Mouse (Mus musculus) activated CD4-positive, CD25-positive, alpha-beta regulatory T cell, adult 4 months (primary cell): ENCODE measurements around the gene Synm. TPM values are rescaled to one million over a fixed set of nuclear protein-coding genes. Genes with fewer than 3 reads are reported as not detected.
A peak's percentile ranks its signal among the peaks of the same experiment; 100 is the strongest.

ENCODE experiments used
- ATAC-seq: one replicate; pipeline ENCODE4 v1.8.0; 2017
- polyA plus RNA-seq, 2 experiments: library from polyadenylated mRNA; unstranded; fragments of 100-300 nt; shearing (Covaris generic); gene quantifications; one replicate each; pipeline ENCODE4 v1.2.1; 2017

Synm gene
- polyA plus RNA-seq, 2 experiments from 2014 or later: not detected

DNA sequence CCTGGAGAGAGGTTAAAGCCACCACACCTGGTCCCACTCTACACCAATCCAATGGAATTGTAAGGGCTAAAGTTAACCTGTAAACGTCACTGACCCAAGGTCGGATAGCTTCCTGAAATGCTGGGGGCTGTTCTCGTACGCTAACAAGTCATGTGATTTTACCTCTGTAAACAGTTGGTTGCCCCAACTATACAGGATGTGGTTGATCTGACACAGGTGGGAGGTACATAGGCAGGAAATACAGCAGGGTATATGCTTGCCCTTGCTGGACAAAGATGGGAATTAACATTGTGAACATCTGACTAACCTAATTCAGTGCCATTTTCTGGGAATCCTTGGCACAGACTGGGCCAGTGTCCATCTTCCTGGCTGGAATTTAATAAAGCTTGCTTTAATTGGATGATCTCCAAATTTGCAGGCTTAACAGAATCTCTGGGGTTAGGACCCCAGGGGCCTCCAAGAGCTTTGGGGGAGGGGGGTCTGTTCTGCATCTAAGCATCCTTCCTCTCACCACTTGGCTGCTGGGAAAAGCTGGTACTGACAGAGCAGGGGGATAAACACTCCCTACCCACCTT is 11.7 kb downstream of the Synm start:
- peak; percentile 59 for ATAC-seq

DNA sequence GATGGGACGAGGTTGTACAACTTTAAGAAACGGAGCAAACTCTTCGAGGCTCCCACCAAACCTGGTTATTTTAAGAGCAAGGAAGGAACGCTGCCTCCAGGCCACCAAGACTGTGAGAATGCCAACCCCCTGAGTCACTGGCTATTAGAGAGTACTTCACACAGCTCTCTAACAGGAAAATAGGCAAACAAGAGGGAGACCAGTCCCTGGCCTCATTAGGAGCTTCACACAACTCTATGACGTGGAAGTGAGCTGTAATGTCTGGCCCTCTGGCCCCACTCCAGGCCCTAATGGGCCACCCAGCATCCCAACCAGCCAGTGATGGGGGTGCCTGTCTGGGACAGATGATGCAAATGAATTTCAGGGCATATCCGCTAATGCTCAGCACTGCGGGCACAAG is 17.8 kb downstream of the Synm start:
- ATAC-seq: no peak

DNA sequence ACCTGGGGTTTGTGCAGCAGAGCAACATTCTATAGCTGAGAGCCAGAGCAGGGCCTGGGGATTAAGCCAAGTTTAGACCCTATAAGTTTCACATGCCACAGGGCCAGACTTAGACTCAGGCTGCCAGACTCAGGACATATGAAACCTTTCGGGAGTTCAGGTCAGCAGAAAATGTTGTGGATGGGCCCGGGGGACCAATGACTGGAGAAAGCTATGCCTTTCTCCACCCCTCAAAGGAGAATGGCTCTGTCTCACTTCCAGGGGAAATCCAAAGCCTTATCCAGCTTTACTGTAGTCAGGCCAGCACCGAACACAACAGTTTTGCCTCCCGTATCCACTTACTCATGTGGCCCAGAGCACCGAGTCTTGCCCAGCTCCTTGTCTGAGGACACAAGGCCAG is 18.7 kb downstream of the Synm start:
- no peak for ATAC-seq

DNA sequence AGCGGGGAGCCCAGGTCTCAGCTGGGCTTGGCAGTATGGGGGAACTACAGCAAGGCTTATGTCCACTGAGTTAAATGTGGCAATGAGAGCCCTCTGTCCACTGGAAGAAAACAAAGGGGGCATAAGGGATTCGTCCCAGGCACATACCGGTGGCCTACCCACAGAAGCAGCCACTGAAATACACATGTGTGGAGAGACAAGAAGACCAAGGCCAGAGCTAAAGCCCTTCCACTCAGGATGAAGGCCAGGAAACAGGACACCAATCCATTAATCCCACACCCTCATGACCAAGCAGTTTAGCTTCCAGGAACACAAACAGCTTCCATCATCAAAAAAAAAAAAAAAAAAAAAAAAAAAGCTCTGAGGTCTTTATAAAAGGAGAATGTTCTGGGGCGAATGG is 19.2 kb downstream of the Synm start:
- ATAC-seq: no peak

DNA sequence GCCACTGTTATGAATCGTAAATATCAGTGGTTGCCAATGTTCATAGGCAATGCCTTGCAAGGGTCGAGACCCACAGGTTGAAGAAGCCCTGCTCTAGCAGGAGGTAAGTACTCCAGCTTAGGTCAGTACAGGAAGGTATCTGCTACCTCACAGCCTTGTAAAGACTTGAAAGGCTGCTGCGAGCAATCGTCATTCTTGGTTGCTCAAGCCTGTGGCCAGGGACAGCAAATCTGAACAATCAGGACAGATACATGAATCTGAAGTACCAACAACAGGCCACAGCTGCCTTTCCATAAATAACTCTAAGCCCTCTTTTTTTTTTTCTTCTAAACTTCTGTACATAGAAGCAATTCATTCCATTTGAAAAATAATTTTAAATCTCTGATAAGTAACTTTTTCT is 27.3 kb downstream of the Synm start:
- no peak for ATAC-seq

DNA sequence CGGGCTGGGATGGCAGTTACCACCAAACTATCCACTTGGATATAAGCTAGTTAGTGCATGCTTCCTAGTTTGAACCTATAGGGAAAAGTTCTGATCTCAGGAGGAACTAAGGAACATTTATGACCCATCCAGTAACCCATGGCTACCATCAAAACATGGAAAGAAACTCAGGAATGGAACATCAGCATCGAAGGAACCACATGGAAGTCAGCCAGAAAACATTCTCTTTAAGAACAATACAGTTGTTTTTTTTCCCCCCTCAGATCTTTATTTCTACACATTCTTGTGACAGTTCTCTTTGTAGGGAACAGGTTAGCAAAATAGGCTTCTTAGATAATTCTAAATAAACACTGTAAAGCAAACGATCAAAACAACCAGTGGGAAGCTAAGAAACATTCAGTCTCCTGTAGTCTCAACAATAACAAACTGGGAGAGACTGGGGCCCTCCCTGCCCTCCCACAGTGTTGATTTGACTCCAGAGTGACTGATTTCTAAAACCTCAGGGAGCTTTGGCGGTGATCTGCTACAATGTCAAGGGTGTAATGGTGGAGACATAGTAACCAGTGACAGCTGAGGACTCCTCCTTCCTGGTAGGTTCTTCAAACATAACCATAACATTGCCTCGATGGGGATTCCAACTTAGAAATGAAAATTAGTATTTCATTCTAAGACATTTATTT is 29.0 kb downstream of the Synm start:
- ATAC-seq: no peak

DNA sequence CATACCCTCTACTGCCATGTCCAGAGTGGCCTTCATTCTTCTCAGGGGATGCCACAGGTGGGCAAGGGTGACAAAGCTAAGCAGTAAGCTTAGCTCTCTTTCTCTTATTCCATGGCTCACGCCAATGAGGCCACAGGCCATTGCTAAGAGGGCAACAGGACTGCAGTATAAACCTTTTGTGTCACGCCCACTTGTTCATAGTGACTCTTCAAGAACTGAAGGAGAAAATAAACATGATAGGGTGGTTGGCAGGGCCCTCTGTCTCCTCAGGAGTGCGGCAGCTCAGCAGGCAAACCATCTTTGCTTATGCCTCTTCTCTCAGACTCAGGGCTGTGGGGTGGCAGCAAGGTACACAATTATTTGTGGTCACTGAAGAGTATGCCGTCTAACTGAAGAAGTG is 30.7 kb downstream of the Synm start:
- ATAC-seq: no peak

DNA sequence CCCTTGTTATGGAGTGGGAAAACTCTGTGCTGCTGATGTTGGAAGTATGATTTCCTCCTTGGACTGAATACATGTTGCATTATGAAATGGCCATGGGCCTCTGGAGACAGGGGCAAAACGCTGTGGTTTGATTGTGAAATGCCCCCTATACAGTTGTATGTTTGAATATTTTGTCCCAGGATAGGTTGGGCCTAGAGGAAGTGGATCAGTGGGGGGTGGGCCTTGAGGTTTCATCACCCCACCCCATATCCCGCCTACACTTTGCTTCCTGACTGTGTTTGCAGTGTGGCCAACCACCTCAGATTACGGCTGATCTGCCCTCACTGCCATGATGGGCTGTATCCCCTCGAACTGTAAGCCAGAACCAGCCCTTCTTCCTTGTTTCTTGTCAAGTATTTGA is 31.3 kb downstream of the Synm start:
- ATAC-seq: no peak

DNA sequence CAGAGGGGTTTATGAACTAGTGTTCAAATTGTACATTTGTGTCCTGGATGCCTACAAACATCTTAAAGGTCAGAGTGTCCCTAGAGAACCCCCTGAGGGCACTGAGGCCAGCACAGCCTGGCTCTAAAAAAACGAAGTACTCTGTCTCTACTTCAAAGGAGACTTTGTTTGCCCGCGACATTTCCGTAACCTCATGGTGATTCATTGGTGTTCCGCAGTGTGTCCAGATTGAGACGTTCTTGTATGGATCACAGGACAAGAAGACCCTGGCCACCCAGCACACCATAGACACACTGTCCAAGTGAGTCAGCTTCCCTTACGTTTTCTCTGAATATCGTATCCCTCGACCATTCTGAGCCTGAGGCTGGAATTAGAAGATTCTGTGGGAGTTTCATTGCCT is 34.5 kb downstream of the Synm start:
- ATAC-seq: no peak

DNA sequence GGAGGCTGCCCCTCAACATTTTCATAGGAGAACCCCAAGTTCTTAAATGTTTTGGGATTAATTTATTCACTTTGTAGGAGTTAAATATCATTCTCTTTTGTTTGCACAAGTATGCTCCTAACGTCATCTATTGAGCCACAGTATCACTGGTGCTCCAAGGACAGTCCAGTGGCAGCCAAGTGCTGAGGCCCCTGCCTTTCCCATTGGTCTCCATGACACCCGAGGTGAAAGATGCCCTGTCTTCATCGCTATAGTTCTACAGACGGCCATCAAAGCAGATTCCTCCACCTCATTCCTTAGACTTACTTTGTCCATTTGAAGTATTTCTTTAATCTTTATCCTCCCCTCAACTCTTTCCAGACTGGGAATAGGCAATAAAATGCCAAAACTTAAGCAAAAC is 35.0 kb downstream of the Synm start:
- no peak for ATAC-seq

DNA sequence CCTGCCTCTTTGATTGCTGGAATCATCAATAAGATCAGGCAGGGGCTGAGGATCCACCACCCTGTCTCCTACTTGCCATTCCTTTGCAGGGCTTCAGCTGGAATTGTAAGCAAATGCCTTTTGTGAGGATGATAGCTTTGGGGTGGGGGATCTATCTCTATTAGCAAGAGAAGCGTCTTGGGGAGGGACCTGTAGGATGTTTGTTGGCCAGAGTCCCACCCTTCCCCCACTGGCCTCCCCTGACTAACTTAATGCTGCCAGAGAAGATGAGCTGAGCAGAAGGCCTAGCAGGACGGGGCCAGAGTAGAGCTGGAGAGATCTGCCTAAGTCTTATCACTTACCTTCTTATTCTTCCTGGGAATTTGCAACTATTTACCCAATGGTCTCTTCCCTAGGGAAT is 37.4 kb downstream of the Synm start:
- ATAC-seq: no peak

DNA sequence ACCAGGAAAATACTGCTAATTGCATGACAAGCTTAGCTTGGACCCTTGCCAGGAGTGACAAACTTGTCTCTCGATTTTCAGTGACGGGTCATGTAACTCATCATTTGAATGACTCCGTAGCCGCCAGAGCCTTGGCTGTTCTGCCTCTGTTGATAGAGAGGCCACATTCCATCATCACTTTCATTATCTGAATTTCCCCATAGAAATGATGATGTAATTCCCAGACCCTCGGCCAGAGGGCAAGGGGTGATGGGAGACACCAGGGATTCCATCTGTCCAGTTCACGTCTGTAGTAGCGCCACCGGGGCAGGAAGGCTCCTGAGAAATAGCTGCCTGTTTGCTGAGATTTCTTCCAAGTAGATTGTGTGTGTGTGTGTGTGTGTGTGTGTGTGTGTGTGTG is 40.7 kb downstream of the Synm start:
- ATAC-seq: no peak

DNA sequence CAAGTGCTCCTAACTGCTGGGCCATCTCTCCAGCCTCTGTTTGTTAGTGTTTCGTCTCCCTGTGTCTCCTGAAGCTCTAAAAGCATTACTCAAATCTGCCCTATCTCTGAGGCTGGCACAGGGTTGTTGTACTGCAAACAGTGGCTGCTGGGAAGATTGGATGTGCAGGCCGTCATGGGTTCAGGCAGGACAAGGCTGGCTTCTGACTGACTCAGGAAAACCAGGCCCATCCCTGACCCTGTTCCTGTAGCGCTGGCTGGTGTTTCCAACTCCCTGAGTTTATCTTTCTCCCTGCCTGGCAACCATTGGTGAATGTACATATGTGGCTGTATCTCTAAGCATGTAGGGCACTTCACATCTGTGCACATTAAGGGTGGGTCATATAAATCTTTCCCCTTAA is 42.0 kb downstream of the Synm start:
- no peak for ATAC-seq

DNA sequence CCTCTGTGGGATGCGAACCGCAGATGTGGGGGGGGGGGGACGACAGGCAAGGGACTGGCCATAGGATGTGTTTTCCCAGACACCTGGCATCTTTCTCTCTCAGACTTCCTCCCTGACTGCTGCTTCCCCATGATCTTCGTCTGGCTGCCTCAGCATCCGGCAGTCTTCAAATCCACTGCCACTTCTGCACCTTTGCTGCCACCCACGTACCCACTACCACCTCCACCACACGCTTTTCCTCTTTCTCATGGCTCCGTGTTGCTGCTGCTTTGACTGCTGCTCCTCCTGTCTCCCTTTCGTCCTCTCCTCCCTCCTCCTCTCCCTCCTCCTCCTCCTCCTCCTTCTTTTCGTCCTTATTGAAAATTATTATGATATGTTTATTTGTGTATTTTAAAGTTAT is 42.6 kb downstream of the Synm start:
- no peak for ATAC-seq

DNA sequence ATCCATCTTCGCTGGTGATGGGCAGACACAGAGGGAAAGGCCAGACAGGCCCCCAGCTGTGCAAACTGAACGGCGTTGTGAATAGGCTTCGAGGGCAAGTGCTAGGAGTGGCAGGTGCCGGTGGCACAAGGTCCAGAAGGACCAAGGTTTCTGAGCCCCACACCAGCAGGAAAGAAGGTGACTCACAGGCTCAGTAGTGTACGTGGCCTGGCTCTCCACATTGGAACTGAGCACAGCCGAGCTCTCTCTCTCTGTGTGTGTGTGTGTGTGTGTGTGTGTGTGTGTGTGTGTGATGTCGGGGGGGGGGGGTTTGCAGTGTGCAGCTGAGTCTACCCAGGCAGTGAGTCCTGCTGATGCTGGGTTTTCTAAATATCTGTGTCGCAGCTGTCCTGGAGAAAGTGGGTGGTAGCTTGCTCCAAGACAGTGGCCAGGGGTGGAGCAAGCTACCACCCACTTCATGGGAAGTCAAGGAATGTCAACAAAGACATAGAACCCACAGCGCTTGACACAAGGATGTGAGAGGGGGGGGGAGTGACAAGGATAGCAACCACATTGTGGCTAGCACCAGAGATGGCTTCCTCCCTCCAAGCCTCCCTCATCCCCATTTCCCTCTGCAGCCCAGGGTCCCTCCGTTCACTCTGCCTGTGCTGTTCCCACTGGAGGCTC is 43.2 kb downstream of the Synm start:
- ATAC-seq: no peak

DNA sequence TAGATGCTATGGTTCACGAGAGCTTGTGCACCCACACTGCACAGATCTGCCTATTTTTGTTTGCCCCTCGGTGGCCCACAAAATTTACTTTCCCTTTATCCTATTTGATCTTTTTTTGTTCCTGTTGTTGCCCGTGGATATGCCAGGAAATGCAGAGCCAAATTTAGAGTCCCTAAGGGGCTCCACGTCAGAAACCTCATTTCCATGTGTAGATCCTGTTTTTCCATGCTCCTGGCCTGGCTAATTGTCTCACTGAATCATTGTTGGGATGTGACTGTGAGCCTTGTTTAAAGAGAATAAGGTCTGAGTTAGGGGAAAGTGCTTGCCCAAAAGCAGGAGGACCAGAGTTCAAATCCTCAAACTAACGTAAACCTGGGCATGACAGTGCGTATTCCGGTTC is 44.4 kb downstream of the Synm start:
- no peak for ATAC-seq

DNA sequence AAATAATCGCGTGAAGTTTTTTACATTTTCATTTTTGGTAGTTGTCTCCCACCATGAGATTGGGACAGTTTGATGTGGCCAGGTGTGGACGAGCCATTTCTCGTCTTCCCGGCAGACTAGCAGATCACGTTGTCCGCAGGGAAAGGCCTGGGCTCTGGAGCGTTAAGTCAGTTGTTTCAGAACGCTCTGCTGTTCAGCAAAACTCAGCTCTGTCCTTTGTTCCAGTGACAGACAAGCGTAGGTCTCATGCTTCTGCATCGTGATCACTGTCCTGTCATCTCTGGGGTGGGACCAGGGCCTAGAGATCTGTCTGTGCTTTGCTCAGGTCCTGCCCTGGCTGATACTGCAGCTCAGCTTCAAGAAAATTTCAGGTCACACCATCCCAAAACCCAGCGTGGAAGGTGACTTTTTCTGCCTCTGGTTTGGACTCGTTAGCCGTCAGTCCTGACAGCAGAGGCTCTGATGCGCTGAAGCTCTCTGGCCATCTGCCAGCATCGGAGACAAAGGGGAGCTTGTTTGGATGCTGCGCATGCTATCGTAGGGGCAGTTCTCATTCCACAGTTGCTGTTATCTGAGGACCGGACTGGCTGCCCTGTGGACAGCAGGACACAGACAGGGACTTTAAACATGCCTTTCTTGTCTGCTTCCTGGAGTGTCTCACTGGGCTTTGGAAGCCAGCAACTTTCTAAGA is 45.6 kb downstream of the Synm start:
- no peak for ATAC-seq

DNA sequence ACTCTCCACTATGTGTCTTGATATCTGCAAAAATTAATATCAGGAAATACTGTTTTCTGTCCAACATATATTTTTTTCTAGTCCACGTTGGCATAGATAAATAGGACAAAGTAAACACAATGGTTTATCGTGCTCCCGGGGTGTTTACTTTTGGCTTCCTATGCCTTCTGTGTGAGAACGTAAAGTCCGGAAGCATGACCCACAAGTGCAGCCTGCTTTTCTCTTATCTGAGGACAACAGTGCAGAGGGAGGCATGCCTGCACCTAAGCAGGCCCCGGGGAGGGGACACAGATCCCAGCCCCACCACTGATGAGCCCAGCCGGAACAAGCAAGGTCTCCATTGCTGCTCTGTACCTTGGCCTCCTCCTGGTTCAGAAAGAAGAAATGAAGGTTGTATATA is 49.3 kb downstream of the Synm start:
- no peak for ATAC-seq

DNA sequence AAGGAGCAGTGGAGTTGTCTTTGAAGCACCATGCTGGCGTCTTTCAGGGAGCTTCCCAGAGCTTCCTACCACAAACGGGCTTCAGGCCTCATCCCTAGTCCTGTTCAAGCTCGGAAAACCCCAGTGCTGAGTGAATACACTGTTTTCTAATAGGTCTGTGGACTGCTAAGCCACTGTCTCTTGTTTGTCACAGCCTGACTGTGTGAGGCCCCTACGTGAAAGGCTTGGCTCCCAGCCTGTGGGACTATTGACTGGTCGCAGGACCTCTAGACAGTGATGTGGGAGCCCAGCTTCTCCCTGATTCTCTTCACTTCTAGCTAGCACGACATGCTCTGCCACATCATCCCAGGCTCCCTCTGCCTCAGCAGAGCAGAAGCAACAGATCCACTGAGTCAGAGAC is 51.4 kb downstream of the Synm start:
- ATAC-seq: no peak

DNA sequence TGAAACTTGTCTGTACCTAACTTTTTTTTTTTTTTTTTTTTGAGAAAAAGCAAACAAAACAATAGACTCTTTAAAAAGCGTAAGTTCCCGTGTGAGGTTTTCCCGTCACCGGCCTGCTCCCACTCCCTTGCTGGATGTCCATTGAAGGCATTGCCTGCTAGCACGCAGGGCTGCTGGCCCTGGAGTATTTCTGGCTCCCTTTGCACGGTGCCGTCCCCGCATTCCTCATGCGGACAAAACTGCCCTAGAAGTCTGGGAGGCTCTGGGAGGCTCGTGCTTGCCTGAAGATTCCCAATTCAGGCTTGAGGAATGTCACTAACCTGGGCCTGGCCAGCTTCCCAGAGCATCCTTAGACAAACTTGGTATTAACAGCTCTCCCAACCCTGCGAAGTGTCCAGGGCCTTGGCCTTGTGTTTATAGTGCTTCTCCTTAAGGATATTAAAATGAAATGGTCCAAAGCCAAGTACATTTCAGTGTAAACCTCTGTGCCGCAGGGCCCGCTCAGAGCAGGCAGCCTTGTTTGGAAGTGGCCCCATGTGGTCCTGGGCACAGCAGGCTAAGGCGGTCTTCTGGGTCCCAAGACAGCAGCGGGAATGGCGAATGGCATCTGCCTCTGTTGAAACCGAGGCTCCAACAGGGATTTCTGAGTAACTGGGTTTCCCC is 58.2 kb downstream of the Synm start:
- no peak for ATAC-seq

DNA sequence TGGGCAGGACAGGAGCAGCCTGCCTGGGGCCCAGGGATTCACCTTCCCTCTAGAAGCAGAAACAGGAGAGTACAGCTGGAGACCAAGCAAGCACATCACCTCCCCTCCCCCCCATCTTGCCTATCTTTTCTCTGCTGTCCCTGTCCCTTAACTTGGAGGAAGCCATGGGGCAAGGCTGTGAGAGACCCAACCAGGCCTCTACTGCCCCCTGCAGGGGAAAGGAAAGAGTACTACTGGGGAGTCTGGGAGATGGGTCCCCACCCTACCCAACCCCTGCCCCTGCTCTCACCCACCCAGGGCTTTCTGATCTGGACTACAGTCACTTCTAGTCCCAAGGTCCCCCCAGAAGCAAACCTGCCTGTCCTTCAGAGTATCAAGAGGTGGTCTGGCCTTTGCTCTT is 58.7 kb downstream of the Synm start:
- no peak for ATAC-seq

DNA sequence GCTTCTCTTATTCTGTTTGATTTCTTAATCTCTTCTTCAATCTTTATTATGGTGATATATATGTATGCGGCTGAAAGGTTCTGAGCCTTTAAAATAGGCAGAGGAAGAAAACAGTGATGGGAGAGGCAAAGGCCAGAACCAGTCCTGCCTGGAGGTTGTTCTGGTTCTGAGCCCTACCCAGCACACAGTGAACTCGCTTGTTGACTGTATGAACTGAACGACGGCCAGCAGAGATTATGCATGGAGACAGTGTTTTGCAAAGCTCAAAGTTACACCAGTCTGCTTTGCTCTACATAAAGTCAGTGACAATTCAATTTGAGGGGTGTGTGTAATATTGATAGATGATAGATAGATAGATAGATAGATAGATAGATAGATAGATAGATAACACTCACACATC is 60.2 kb downstream of the Synm start:
- no peak for ATAC-seq

DNA sequence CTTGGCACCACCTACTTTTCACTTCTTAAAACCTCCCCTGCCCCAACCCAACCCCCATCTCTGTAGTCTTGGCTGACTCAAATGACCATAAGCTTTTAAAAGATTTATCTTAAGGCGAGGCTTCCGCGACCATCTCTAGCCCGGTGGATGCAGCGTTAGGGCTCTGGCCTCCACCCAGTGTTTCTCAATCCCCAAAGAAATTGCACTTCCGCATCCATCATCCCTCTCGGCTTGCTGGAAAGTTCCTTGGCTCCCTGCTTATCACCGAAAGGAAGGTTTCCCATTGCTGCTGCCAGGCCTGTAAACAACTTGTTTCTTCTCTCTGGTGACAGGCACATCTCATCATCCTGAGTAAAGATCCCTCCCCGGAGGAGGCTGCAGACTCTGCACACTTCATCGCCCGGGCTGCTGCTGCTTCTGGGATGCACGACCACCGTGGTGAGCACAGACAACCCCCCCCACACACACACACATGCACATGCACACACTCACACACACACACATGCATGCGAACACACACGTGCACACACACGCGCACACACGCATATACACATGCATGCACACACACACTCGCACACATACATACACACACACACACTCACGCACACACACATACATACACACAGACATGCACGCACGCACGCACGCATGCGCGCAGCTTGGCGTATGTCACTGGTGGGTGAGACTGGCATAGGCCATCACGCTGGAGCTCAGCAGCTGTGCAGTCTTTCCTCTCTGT is 61.5 kb downstream of the Synm start:
- ATAC-seq: no peak
